Mouse (Mus musculus) CD4-positive, CD25-positive, alpha-beta regulatory T cell, adult 4 months (primary cell): ENCODE measurements around the gene Mtif3. TPM values are rescaled to one million over a fixed set of nuclear protein-coding genes. Genes with fewer than 3 reads are reported as not detected.

Experiments
- ATAC-seq: one replicate; pipeline ENCODE4 v1.8.0; 2017
- polyA plus RNA-seq, 2 experiments: library from polyadenylated mRNA; unstranded; fragments of 100-300 nt; shearing (Covaris generic); gene quantifications; one replicate each; pipeline ENCODE4 v1.2.1; 2017

The Mtif3 gene
- polyA plus RNA-seq, 2 experiments from 2014 or later, result 49.1 to 52.4 TPM

GRCm38 (mm10) chr5:146914088-146914766, 49.4 kb downstream of the Mtif3 start:
- ATAC-seq, result peak; percentile 34

GRCm38 (mm10) chr5:146913355-146913754, 50.2 kb downstream of the Mtif3 start:
- ATAC-seq, result no peak

GRCm38 (mm10) chr5:146912206-146912605, 51.4 kb downstream of the Mtif3 start:
- ATAC-seq, result no peak

GRCm38 (mm10) chr5:146908629-146909028, 55.0 kb downstream of the Mtif3 start:
- ATAC-seq, result no peak

GRCm38 (mm10) chr5:146907533-146907932, 56.1 kb downstream of the Mtif3 start:
- no peak for ATAC-seq

GRCm38 (mm10) chr5:146905486-146906172, 58.0 kb downstream of the Mtif3 start:
- ATAC-seq, result peak; percentile 74

- peak; percentile 86 for ATAC-seq
Measured at GRCm38 (mm10) chr5:146904404-146904803, 59.2 kb downstream of the Mtif3 start.

Other genes starting within 250 kb of the Mtif3 start
- 1 to 10 TPM; 6.3 to 8.8 TPM for gene Usp12, start 168.8 kb downstream of the Mtif3 start, polyA plus RNA-seq
- gene Rpl21, start 130.9 kb downstream of the Mtif3 start, polyA plus RNA-seq, result 1,000 to 10,000 TPM in 1 of 2 experiments, 100 to 1,000 TPM in 1; 776 to 1,168 TPM
- 1 to 10 TPM; 3.1 to 3.2 TPM for gene Rasl11a, start 118.7 kb downstream of the Mtif3 start, polyA plus RNA-seq
- gene Gtf3a, start 15.1 kb downstream of the Mtif3 start, polyA plus RNA-seq, result 10 to 100 TPM; 26.2 to 30.5 TPM
- 10 to 100 TPM; 19.6 to 29.9 TPM for gene Lnx2, start 112.8 kb upstream of the Mtif3 start, polyA plus RNA-seq
- 100 to 1,000 TPM; 126 to 148 TPM for gene Polr1d, start 113.2 kb upstream of the Mtif3 start, polyA plus RNA-seq
- gene Gsx1, start 224.9 kb upstream of the Mtif3 start, polyA plus RNA-seq, result not detected